Mouse (Mus musculus) heart, embryonic 10.5 days (tissue): ENCODE results near the gene Cxcl17. TPM values are rescaled to one million over a fixed set of nuclear protein-coding genes. Genes with fewer than 3 reads are reported as not detected.

Source experiments
- DNase-seq: peaks from one replicate; pipeline ENCODE4 v3.0.0-alpha.2; 2017; ENCODE audit warnings: low spot score
- H3K27ac ChIP-seq: fragments of 300-500 bp; sonication (generic); 2 replicates; pipeline ENCODE4 v1.5.1; 2016; ENCODE audit warnings: mild to moderate bottlenecking
- H3K27me3 ChIP-seq: fragments of 300-500 bp; sonication (generic); 2 replicates; pipeline ENCODE4 v1.6.1; 2016; ENCODE audit warnings: mild to moderate bottlenecking; ENCODE audit not compliant: poor library complexity, insufficient read depth, severe bottlenecking
- H3K36me3 ChIP-seq: fragments of 300-500 bp; sonication (generic); 2 replicates; pipeline ENCODE4 v1.6.1; 2016; ENCODE audit warnings: mild to moderate bottlenecking, moderate library complexity
- H3K4me1 ChIP-seq: fragments of 300-500 bp; sonication (generic); 2 replicates; pipeline ENCODE4 v1.6.1; 2016; ENCODE audit warnings: mild to moderate bottlenecking
- H3K4me3 ChIP-seq: fragments of 300-500 bp; sonication (generic); 2 replicates; pipeline ENCODE4 v1.5.1; 2016; ENCODE audit warnings: mild to moderate bottlenecking, moderate library complexity
- H3K9me3 ChIP-seq: fragments of 300-500 bp; sonication (generic); 2 replicates; pipeline ENCODE4 v1.6.1; 2016; ENCODE audit warnings: mild to moderate bottlenecking, moderate library complexity
- WGBS: fragments of 180-500 bp; shearing (Covaris S2); methylation state at CpG from one replicate; pipeline ENCODE4 v1.1.7; 2016; 5-methylcytosine and 5-hydroxymethylcytosine counted together
- polyA plus RNA-seq: library from polyadenylated mRNA; unstranded; fragments of >200 nt; fragmentation: Nextera tagmentation; extraction: Ambion mirVana; gene quantifications from 2 replicates; pipeline ENCODE4 v1.2.1, GENCODE M21; 2016

Gene Cxcl17
- polyA plus RNA-seq, 1 experiment from 2014 or later: 0.36 TPM

GRCm38 (mm10) chr7:25395186-25395557 lies 17.5 kb downstream of the Cxcl17 start:
- peak; percentile 76 for DNase-seq
- Histone ChIP-seq H3K27me3 (peaks cover 24% of the 10 kb centered on the region; the same call in 1 of the 2 replicates), H3K4me3 (peak overlapping the region; percentile 77), H3K27ac (peak overlapping the region; percentile 79), H3K9me3 (no peaks in the 10 kb centered on the region), H3K36me3 (no peaks in the 10 kb centered on the region), H3K4me1 (peaks cover 26% of the 10 kb centered on the region)
- 1% methylated on average over 22 of the region's 22 CpGs for WGBS

GRCm38 (mm10) chr7:25394754-25395153 lies 17.9 kb downstream of the Cxcl17 start:
- WGBS: 21% methylated on average over 7 of the region's 7 CpGs

GRCm38 (mm10) chr7:25393451-25394210 lies 19.1 kb downstream of the Cxcl17 start:
- H3K36me3 ChIP-seq: no peaks in the 10 kb centered on the region
- peaks cover 31% of the 10 kb centered on the region for H3K4me1 ChIP-seq
- WGBS: 76% methylated on average over 8 of the region's 8 CpGs
- H3K4me3 ChIP-seq: no peak overlapping the region
- H3K27ac ChIP-seq: no peak overlapping the region
- peaks cover 24% of the 10 kb centered on the region; the same call in 1 of the 2 replicates for H3K27me3 ChIP-seq
- no peaks in the 10 kb centered on the region for H3K9me3 ChIP-seq
- no peak for DNase-seq

More at GRCm38 (mm10) chr7:25394754-25395153, 17.9 kb downstream of the Cxcl17 start:
- Histone ChIP-seq H3K36me3 (no peaks in the 10 kb centered on the region), H3K4me1 (peaks cover 30% of the 10 kb centered on the region), H3K27me3 (peaks cover 24% of the 10 kb centered on the region; the same call in 1 of the 2 replicates), H3K9me3 (no peaks in the 10 kb centered on the region), H3K4me3 (peak overlapping the region; percentile 77), H3K27ac (no peak overlapping the region)
- no peak for DNase-seq

GRCm38 (mm10) chr7:25392851-25393250 lies 19.8 kb downstream of the Cxcl17 start:
- 38% methylated on average over 7 of the region's 7 CpGs for WGBS
- Histone ChIP-seq H3K9me3 (no peaks in the 10 kb centered on the region), H3K4me3 (no peak overlapping the region), H3K27ac (no peak overlapping the region), H3K4me1 (peaks cover 31% of the 10 kb centered on the region), H3K36me3 (peaks cover 6% of the 10 kb centered on the region), H3K27me3 (peaks cover 24% of the 10 kb centered on the region; the same call in 1 of the 2 replicates)
- no peak for DNase-seq

- WGBS: 81% methylated on average over 2 of the region's 2 CpGs
- DNase-seq: no peak
- Histone ChIP-seq H3K27me3 (peaks cover 24% of the 10 kb centered on the region; the same call in 1 of the 2 replicates), H3K27ac (no peak overlapping the region; the same call in 1 of the 2 replicates), H3K4me3 (no peak overlapping the region), H3K9me3 (no peaks in the 10 kb centered on the region), H3K4me1 (peaks cover 31% of the 10 kb centered on the region), H3K36me3 (peaks cover 13% of the 10 kb centered on the region)
Measured at GRCm38 (mm10) chr7:25391856-25392453, 20.7 kb downstream of the Cxcl17 start.

DNA sequence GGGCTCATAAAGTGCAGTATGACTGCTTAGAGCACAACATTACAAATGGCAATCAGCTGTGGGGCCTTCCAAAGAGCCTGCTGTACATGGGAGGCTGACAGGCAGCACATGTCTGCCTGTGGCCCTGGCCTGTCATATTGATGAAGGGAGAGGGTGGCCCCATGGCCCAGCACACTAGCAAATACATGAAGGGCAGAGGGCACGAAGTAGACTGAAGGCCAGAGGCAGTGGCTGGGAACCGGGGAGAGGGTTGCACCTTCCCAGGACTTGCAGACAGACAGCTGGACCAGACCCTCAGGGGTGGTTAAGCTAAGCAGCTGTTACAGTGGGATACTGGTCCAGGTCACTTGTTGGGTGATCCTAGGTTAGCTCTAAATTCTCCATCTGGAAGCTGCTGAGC lies 21.7 kb downstream of the Cxcl17 start:
- no peak overlapping the region for H3K4me3 ChIP-seq
- no peak for DNase-seq
- H3K36me3 ChIP-seq: peaks cover 13% of the 10 kb centered on the region
- WGBS: 59% methylated on average over 2 of the region's 2 CpGs
- H3K9me3 ChIP-seq: no peaks in the 10 kb centered on the region
- no peak overlapping the region for H3K27ac ChIP-seq
- H3K27me3 ChIP-seq: peaks cover 24% of the 10 kb centered on the region; the same call in 1 of the 2 replicates
- peaks cover 23% of the 10 kb centered on the region for H3K4me1 ChIP-seq

- Histone ChIP-seq H3K4me3 (no peak overlapping the region), H3K36me3 (peaks cover 18% of the 10 kb centered on the region), H3K4me1 (peaks cover 20% of the 10 kb centered on the region), H3K27me3 (peaks cover 24% of the 10 kb centered on the region; the same call in 1 of the 2 replicates), H3K9me3 (no peaks in the 10 kb centered on the region), H3K27ac (peak overlapping the region; percentile 1; the same call in 1 of the 2 replicates)
- no peak for DNase-seq
- WGBS: 44% methylated on average over 8 of the region's 8 CpGs
Measured at GRCm38 (mm10) chr7:25390054-25390770, 22.5 kb downstream of the Cxcl17 start.

- Histone ChIP-seq H3K27ac (no peak overlapping the region), H3K4me3 (no peak overlapping the region), H3K36me3 (peaks cover 29% of the 10 kb centered on the region), H3K9me3 (no peaks in the 10 kb centered on the region), H3K27me3 (peaks cover 14% of the 10 kb centered on the region; the same call in 1 of the 2 replicates), H3K4me1 (peaks cover 13% of the 10 kb centered on the region; the same call in 1 of the 2 replicates)
- no peak for DNase-seq
- WGBS: 75% methylated on average over 7 of the region's 7 CpGs
Measured at GRCm38 (mm10) chr7:25388916-25389315, 23.8 kb downstream of the Cxcl17 start.

GRCm38 (mm10) chr7:25387811-25388440 lies 24.8 kb downstream of the Cxcl17 start:
- Histone ChIP-seq H3K4me3 (no peak overlapping the region), H3K4me1 (peaks cover 13% of the 10 kb centered on the region; the same call in 1 of the 2 replicates), H3K9me3 (no peaks in the 10 kb centered on the region), H3K27me3 (0 out of 2 replicates have a peak, but pooled peaks cover 4% of the 10 kb centered on the region), H3K27ac (no peak overlapping the region), H3K36me3 (peaks cover 34% of the 10 kb centered on the region)
- DNase-seq: no peak
- WGBS: 90% methylated on average over 18 of the region's 18 CpGs

DNA sequence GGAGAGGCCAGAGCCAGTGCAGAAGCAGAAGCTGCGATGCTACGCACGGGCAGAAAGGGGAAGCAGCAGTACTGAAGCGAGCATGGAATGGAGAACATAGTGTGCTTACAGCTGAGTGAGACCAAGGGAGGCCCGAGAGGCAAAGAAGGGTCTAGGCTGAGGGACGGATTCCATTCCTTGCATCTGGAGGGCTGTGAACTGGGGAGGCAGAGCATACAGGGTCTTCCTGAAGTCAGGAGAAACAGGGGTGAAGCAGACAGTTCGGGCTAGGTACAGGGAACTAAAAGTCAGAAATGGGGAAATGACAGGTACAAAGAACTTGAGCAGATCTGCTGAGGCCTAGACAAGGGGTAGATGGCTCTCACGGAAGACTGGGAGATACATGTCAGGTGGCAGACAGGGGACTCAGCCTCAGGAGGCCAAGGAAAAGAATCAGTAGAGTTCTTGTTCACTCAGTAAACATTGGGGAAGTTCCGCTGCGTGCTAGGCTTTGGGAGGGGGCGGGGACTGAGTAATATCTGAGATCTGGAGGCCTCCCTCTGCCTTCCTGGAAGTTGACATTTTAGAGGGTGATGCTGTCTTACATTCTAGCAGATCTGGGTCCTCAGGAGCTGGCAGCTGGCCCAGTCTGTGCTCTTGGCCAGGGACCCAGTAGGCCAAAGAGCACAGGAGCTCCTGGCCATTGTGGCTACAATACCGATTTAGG lies 26.7 kb downstream of the Cxcl17 start:
- DNase-seq: no peak
- H3K4me3 ChIP-seq: no peak overlapping the region
- no peaks in the 10 kb centered on the region for H3K27me3 ChIP-seq
- H3K9me3 ChIP-seq: no peaks in the 10 kb centered on the region
- no peak overlapping the region for H3K27ac ChIP-seq
- whole genome bisulfite sequencing: 74% methylated on average over 12 of the region's 12 CpGs
- H3K4me1 ChIP-seq: peaks cover 10% of the 10 kb centered on the region; the same call in 1 of the 2 replicates
- peaks cover 35% of the 10 kb centered on the region for H3K36me3 ChIP-seq

DNA sequence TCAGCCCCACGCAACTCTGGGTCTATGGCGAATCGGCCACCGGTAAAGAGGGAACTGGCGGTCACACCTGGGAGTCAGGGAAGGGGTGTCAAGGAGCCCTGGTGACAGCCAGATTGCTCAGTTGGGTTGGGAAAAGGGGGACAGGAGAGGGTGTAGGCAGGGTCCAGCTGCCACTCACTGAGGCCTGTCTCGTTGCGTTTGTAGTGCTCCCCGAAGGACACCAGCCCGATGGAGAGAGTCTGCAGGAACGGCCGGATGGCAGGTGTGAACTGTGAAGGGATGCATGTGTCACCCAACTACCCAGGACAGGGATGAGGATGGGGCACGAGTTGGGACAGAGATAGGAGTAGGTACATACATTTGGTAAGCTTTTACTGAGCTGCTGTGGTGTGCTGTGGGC lies 27.4 kb downstream of the Cxcl17 start:
- no peaks in the 10 kb centered on the region for H3K9me3 ChIP-seq
- H3K36me3 ChIP-seq: peaks cover 35% of the 10 kb centered on the region
- H3K27ac ChIP-seq: no peak overlapping the region
- no peak overlapping the region for H3K4me3 ChIP-seq
- H3K27me3 ChIP-seq: peaks cover 6% of the 10 kb centered on the region; the same call in 1 of the 2 replicates
- 91% methylated on average over 12 of the region's 12 CpGs for WGBS
- no peak for DNase-seq
- peaks cover 13% of the 10 kb centered on the region for H3K4me1 ChIP-seq

GRCm38 (mm10) chr7:25384818-25385217 lies 27.9 kb downstream of the Cxcl17 start:
- 80% methylated on average over 9 of the region's 9 CpGs for WGBS
- H3K4me1 ChIP-seq: peaks cover 13% of the 10 kb centered on the region
- no peaks in the 10 kb centered on the region for H3K9me3 ChIP-seq
- peaks cover 35% of the 10 kb centered on the region for H3K36me3 ChIP-seq
- DNase-seq: no peak
- H3K27me3 ChIP-seq: peaks cover 7% of the 10 kb centered on the region; the same call in 1 of the 2 replicates
- H3K4me3 ChIP-seq: no peak overlapping the region
- H3K27ac ChIP-seq: no peak overlapping the region
